Mouse (Mus musculus): ENCODE measurements at regions not wholly inside any gene's neighbourhood (a gene's known extent, or its start where the extent isn't known, plus 50 kb on each side); places are given as distances from the start of the nearest gene placed in this dataset.

DNA sequence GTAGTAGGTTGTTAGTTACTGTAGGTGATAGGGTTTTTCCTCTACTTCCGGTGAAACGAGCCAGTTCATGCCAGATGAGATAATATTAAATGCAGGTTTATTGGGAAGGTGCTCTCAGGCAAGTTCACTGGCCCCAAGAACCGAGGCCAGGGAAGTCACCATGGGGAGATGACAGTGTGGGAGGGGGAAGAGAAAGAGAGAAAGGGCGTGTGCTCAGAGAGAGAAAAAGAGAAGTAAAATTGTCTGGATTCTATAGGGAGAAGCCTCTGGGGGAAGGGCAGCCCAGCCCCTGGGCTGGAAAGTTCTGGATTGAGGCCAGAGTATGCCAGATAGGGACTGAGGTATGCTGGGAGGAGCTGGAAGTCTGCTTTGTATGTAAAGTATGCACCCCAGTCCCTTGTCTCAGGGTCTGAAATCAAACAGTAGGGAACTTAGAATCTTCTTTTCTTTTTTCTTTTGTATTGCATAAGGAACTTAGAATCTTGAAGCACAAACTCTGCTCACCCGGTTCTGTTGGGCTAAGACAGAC is 292.9 kb upstream of the Arglu1 start:
- DNase-seq (ENCODE audit: low spot score), result no peak
- 67% methylated on average over 5 of the region's 5 CpGs for WGBS

GRCm38 (mm10) chr8:8978969-8979368 is 288.6 kb upstream of the Arglu1 start:
- DNase-seq (ENCODE audit: low spot score) (no peak), ATAC-seq (no peak)
- Histone ChIP-seq H3K27me3 (replicated peaks; ENCODE audit: control insufficient read depth, insufficient read depth, low read length) (no peaks in the 10 kb centered on the region), H3K27ac (ENCODE audit: low read depth, low read length) (no peak overlapping the region), H3K4me1 (ENCODE audit: control insufficient read depth, insufficient read depth, low read length) (no peaks in the 10 kb centered on the region; the same call in 1 of the 2 replicates), H3K4me2 (ENCODE audit: low read length) (no peak overlapping the region), H3K36me3 (ENCODE audit: control insufficient read depth, insufficient read depth, low read length) (no peaks in the 10 kb centered on the region), H3K9ac (ENCODE audit: low read length) (no peak overlapping the region), H3K9me3 (replicated peaks; ENCODE audit: control insufficient read depth, low read length) (no peaks in the 10 kb centered on the region), H3K4me3 (ENCODE audit: low read depth, low read length) (no peak overlapping the region)
- 81% methylated on average over 1 of the region's 1 CpGs for WGBS

More for the DNA sequence above, 292.9 kb upstream of the Arglu1 start:
- H3K4me3 ChIP-seq (ENCODE audit: low read depth, low read length), result no peak overlapping the region
- no peak overlapping the region for H3K4me2 ChIP-seq (ENCODE audit: low read length)
- no peaks in the 10 kb centered on the region for H3K27me3 ChIP-seq (replicated peaks; ENCODE audit: control insufficient read depth, insufficient read depth, low read length)
- H3K27ac ChIP-seq (ENCODE audit: low read depth, low read length), result no peak overlapping the region
- no peaks in the 10 kb centered on the region for H3K9me3 ChIP-seq (replicated peaks; ENCODE audit: control insufficient read depth, low read length)
- peaks cover 4% of the 10 kb centered on the region; the same call in 1 of the 2 replicates for H3K4me1 ChIP-seq (ENCODE audit: control insufficient read depth, insufficient read depth, low read length)
- H3K36me3 ChIP-seq (ENCODE audit: control insufficient read depth, insufficient read depth, low read length), result no peaks in the 10 kb centered on the region
- no peak overlapping the region for H3K9ac ChIP-seq (ENCODE audit: low read length)
- ATAC-seq, result no peak

GRCm38 (mm10) chr8:8973769-8974168 is 283.4 kb upstream of the Arglu1 start:
- Histone ChIP-seq H3K36me3 (ENCODE audit: control insufficient read depth, insufficient read depth, low read length) (no peaks in the 10 kb centered on the region), H3K4me1 (ENCODE audit: control insufficient read depth, insufficient read depth, low read length) (no peaks in the 10 kb centered on the region), H3K27ac (ENCODE audit: low read depth, low read length) (no peak overlapping the region), H3K4me3 (ENCODE audit: low read depth, low read length) (no peak overlapping the region), H3K9ac (ENCODE audit: low read length) (no peak overlapping the region), H3K4me2 (ENCODE audit: low read length) (no peak overlapping the region), H3K27me3 (replicated peaks; ENCODE audit: control insufficient read depth, insufficient read depth, low read length) (no peaks in the 10 kb centered on the region), H3K9me3 (replicated peaks; ENCODE audit: control insufficient read depth, low read length) (no peaks in the 10 kb centered on the region)
- WGBS, result 78% methylated on average over 6 of the region's 6 CpGs
- DNase-seq (ENCODE audit: low spot score) (no peak), ATAC-seq (no peak)

DNA sequence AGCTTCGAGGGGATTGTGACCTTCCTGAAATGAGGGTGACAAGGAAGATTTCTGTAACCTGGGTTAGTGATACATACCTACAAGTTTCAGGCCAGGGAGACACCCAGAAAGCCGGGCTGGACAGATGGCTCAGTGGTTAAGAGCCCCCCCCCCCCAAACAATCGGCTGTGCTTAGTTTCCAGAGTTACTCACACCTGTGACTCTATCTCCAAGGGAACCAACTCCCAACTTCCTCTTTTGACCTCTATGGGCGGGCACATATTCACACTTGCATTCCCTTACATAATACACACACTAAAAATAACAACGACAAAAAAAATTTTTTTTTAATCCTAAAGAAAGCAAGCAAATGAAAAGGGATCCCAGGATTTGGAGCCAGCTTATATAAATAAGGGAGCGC is 283.0 kb upstream of the Arglu1 start:
- no peak for ATAC-seq
- Histone ChIP-seq H3K9ac (ENCODE audit: low read length) (no peak overlapping the region), H3K27me3 (replicated peaks; ENCODE audit: control insufficient read depth, insufficient read depth, low read length) (no peaks in the 10 kb centered on the region), H3K4me2 (ENCODE audit: low read length) (no peak overlapping the region), H3K4me3 (ENCODE audit: low read depth, low read length) (no peak overlapping the region), H3K36me3 (ENCODE audit: control insufficient read depth, insufficient read depth, low read length) (no peaks in the 10 kb centered on the region), H3K27ac (ENCODE audit: low read depth, low read length) (no peak overlapping the region), H3K4me1 (ENCODE audit: control insufficient read depth, insufficient read depth, low read length) (no peaks in the 10 kb centered on the region), H3K9me3 (replicated peaks; ENCODE audit: control insufficient read depth, low read length) (no peaks in the 10 kb centered on the region)
- DNase-seq (ENCODE audit: low spot score), result no peak
- WGBS, result 69% methylated on average over 6 of the region's 6 CpGs

DNA sequence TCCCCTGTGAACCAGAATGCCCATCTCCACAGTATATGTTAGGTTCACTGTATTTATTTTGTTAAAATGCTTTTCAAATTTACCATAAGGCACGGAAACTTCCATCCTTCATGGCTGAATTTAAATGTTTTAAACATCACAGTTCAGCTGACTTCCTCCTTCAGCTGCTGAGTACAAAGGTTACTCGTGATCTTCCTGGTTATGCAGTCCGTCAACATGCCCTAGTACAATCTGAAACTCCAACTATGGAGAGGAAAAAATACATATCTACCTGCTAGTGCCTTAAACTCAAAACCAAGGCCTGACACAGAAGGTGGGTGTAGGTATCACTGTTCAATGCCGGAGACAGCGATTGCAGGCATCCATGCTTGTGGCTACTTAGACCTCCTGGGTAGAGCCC is 280.5 kb upstream of the Arglu1 start:
- Histone ChIP-seq H3K4me2 (ENCODE audit: low read length) (no peak overlapping the region), H3K4me1 (ENCODE audit: control insufficient read depth, insufficient read depth, low read length) (no peaks in the 10 kb centered on the region), H3K27ac (ENCODE audit: low read depth, low read length) (no peak overlapping the region), H3K9me3 (replicated peaks; ENCODE audit: control insufficient read depth, low read length) (no peaks in the 10 kb centered on the region), H3K27me3 (replicated peaks; ENCODE audit: control insufficient read depth, insufficient read depth, low read length) (no peaks in the 10 kb centered on the region), H3K36me3 (ENCODE audit: control insufficient read depth, insufficient read depth, low read length) (no peaks in the 10 kb centered on the region), H3K4me3 (ENCODE audit: low read depth, low read length) (no peak overlapping the region), H3K9ac (ENCODE audit: low read length) (no peak overlapping the region)
- ATAC-seq (no peak), DNase-seq (ENCODE audit: low spot score) (no peak)
- 90% methylated on average over 5 of the region's 5 CpGs for WGBS

DNA sequence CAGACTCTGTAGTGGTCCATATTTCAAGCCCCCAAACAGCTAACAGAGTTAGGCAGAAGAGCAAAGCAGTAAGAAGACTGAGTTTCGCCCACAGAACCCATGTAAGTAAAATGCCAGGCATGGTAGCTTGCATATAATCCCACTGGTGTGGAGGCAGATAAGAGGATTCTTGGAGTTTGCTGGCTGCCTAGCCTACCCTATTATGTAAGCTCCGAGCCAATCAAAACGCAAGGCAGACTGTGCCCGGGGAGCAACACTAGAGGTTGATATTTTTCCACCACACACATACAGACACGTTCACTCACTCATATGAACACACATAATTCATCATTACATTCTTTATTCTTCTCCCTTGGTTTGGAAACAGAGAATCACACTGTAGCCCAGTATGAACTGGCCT is 280.0 kb upstream of the Arglu1 start:
- WGBS, result 80% methylated on average over 5 of the region's 5 CpGs
- no peaks in the 10 kb centered on the region for H3K36me3 ChIP-seq (ENCODE audit: control insufficient read depth, insufficient read depth, low read length)
- no peak for ATAC-seq
- H3K27ac ChIP-seq (ENCODE audit: low read depth, low read length), result no peak overlapping the region
- H3K9me3 ChIP-seq (replicated peaks; ENCODE audit: control insufficient read depth, low read length), result no peaks in the 10 kb centered on the region
- no peak overlapping the region for H3K4me2 ChIP-seq (ENCODE audit: low read length)
- DNase-seq (ENCODE audit: low spot score), result no peak
- H3K9ac ChIP-seq (ENCODE audit: low read length), result no peak overlapping the region
- no peaks in the 10 kb centered on the region for H3K4me1 ChIP-seq (ENCODE audit: control insufficient read depth, insufficient read depth, low read length)
- H3K4me3 ChIP-seq (ENCODE audit: low read depth, low read length), result no peak overlapping the region
- H3K27me3 ChIP-seq (replicated peaks; ENCODE audit: control insufficient read depth, insufficient read depth, low read length), result no peaks in the 10 kb centered on the region

- DNase-seq (ENCODE audit: low spot score), result no peak
- Histone ChIP-seq H3K27me3 (replicated peaks; ENCODE audit: control insufficient read depth, insufficient read depth, low read length) (no peaks in the 10 kb centered on the region), H3K27ac (ENCODE audit: low read depth, low read length) (no peak overlapping the region), H3K9ac (ENCODE audit: low read length) (no peak overlapping the region), H3K4me1 (ENCODE audit: control insufficient read depth, insufficient read depth, low read length) (no peaks in the 10 kb centered on the region), H3K36me3 (ENCODE audit: control insufficient read depth, insufficient read depth, low read length) (no peaks in the 10 kb centered on the region), H3K4me2 (ENCODE audit: low read length) (no peak overlapping the region), H3K4me3 (ENCODE audit: low read depth, low read length) (no peak overlapping the region), H3K9me3 (replicated peaks; ENCODE audit: control insufficient read depth, low read length) (no peaks in the 10 kb centered on the region)
- ATAC-seq, result no peak
- 77% methylated on average over 21 of the region's 21 CpGs for WGBS
These were observed 279.0 kb upstream of the Arglu1 start for GRCm38 (mm10) chr8:8969112-8969950.

- H3K9me3 ChIP-seq (replicated peaks; ENCODE audit: control insufficient read depth, low read length), result no peaks in the 10 kb centered on the region
- ATAC-seq (no peak), DNase-seq (ENCODE audit: low spot score) (no peak)
- no peak overlapping the region for H3K4me3 ChIP-seq (ENCODE audit: low read depth, low read length)
- H3K9ac ChIP-seq (ENCODE audit: low read length), result no peak overlapping the region
- H3K4me2 ChIP-seq (ENCODE audit: low read length), result no peak overlapping the region
- 69% methylated on average over 1 of the region's 1 CpGs for WGBS
- H3K27ac ChIP-seq (ENCODE audit: low read depth, low read length), result no peak overlapping the region
- no peaks in the 10 kb centered on the region for H3K36me3 ChIP-seq (ENCODE audit: control insufficient read depth, insufficient read depth, low read length)
- no peaks in the 10 kb centered on the region for H3K4me1 ChIP-seq (ENCODE audit: control insufficient read depth, insufficient read depth, low read length)
- H3K27me3 ChIP-seq (replicated peaks; ENCODE audit: control insufficient read depth, insufficient read depth, low read length), result no peaks in the 10 kb centered on the region
These were observed 276.3 kb upstream of the Arglu1 start for GRCm38 (mm10) chr8:8966658-8967048.

DNA sequence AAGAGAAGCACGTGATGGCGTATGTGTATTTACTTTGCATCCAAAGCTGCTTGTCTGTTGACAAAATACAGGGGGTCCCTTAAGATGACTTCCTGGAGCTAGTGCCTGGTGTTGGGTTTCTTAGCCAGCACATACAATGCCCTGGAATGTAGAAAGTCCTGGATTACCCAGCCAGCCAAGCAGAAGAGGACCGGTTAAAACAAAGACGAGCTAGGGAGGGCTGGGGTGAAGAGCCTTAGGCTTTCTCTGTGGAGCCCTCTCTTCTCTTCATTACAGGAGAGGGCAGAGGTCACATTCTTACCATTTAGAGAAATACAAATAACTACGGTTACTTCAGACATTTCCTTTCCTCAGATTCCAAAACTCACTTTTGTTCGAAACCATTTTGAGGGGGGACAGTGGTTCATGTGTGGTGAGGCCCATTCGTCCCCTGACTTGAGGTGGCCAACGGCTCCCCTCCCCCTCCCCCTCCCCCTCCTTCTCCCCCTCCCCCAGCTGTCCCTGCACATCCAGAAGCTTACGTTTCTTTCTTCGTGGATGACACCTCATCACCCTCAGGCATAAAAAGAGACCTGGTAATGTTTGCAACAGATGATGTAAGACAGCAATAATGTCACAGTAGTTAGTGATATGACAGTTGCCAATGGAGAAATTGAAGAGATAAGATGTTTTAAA is 275.8 kb upstream of the Arglu1 start:
- Histone ChIP-seq H3K27ac (ENCODE audit: low read depth, low read length) (no peak overlapping the region), H3K9me3 (replicated peaks; ENCODE audit: control insufficient read depth, low read length) (no peaks in the 10 kb centered on the region), H3K27me3 (replicated peaks; ENCODE audit: control insufficient read depth, insufficient read depth, low read length) (no peaks in the 10 kb centered on the region), H3K4me3 (ENCODE audit: low read depth, low read length) (no peak overlapping the region), H3K4me1 (ENCODE audit: control insufficient read depth, insufficient read depth, low read length) (no peaks in the 10 kb centered on the region), H3K36me3 (ENCODE audit: control insufficient read depth, insufficient read depth, low read length) (no peaks in the 10 kb centered on the region), H3K9ac (ENCODE audit: low read length) (no peak overlapping the region), H3K4me2 (ENCODE audit: low read length) (no peak overlapping the region)
- WGBS, result 11% methylated on average over 10 of the region's 10 CpGs
- DNase-seq (ENCODE audit: low spot score) (peak; percentile 40), ATAC-seq (no peak)

Data from forebrain, embryonic 14.5 days (tissue).